Mouse (Mus musculus) thymus, postnatal 25 days (tissue): ENCODE data around the gene AC124502.3.
"Not testable (repeated sequence)": the region's sequence is repeated elsewhere in the genome, so short reads cannot be mapped to it uniquely, and the experiment has no call there.

ENCODE experiments used
- DNase-seq: peaks from one replicate; pipeline ENCODE4 v3.0.0; 2022

The AC124502.3 gene

GRCm38 (mm10) chr19:5086533-5086932 lies 47.8 kb downstream of the AC124502.3 start:
- not testable (repeated sequence) for DNase-seq

- peak; percentile 90 for DNase-seq
These were observed 49.4 kb downstream of the AC124502.3 start, which contains the start of gene Yif1a for GRCm38 (mm10) chr19:5087884-5088728. Yif1a (plus strand) TSS chr19:5088538.

- no peak for DNase-seq
These were observed 50.6 kb downstream of the AC124502.3 start for GRCm38 (mm10) chr19:5089324-5089723.

GRCm38 (mm10) chr19:5092083-5092482 lies 53.4 kb downstream of the AC124502.3 start:
- no peak for DNase-seq

- DNase-seq = no peak
These were observed 55.0 kb downstream of the AC124502.3 start for GRCm38 (mm10) chr19:5093481-5094242.

- peak; percentile 89 for DNase-seq
These were observed 55.5 kb downstream of the AC124502.3 start for GRCm38 (mm10) chr19:5094243-5094632.

GRCm38 (mm10) chr19:5094746-5095417 lies 56.2 kb downstream of the AC124502.3 start:
- no peak for DNase-seq

- no peak for DNase-seq
These were observed 57.3 kb downstream of the AC124502.3 start for GRCm38 (mm10) chr19:5095887-5096474.

GRCm38 (mm10) chr19:5097521-5098362 lies 59.1 kb downstream of the AC124502.3 start:
- no peak for DNase-seq

- peak; percentile 68 for DNase-seq
These were observed 59.9 kb downstream of the AC124502.3 start, which contains the start of gene Cnih2 for GRCm38 (mm10) chr19:5098363-5099143. Cnih2 (minus strand) TSS chr19:5098521.
